ENCODE assay signal across 8 mouse cellular contexts in genomic region chr8:125568851-125569532, GRCm38 (mm10). TPM values are rescaled to one million over a fixed set of nuclear protein-coding genes. Genes with fewer than 3 reads are reported as not detected.
DNase-seq lines count a peak whose midpoint lies in the region; ATAC-seq and TF ChIP-seq lines count a peak whose summit lies in the region.

No protein-coding gene starts in this region.

- TF ChIP-seq POLR2A in liver, adult 2 months (IDR thresholded peaks at IDR 0.05; ENCODE audit: extremely low read depth, insufficient read depth, low read length) = no peak

- no peaks in the 10 kb centered on the region for H3K27me3 ChIP-seq in liver, adult 2 months (ENCODE audit: control insufficient read depth, insufficient read depth, low read length)
- H3K27me3 ChIP-seq in midbrain, postnatal 0 days (ENCODE audit: insufficient read depth, low read length) = no peaks in the 10 kb centered on the region

- peaks cover 16% of the 10 kb centered on the region for H3K4me1 ChIP-seq in liver, adult 2 months (ENCODE audit: control insufficient read depth, insufficient read depth, low read length)
- H3K4me1 ChIP-seq in midbrain, postnatal 0 days (ENCODE audit: insufficient read depth, low read length) = 0 out of 2 replicates have a peak, but pooled peaks cover 3% of the 10 kb centered on the region

- H3K79me2 ChIP-seq in liver, adult 2 months (ENCODE audit: control insufficient read depth, insufficient read depth, low read length) = peaks cover 7% of the 10 kb centered on the region; the same call in 1 of the 2 replicates

- H3K9ac ChIP-seq in liver, adult 2 months (ENCODE audit: low read depth, low read length) = peak overlapping the region; percentile 94
- H3K9ac ChIP-seq in midbrain, postnatal 0 days (replicated peaks; ENCODE audit: low read length, poor library complexity, severe bottlenecking) = peak overlapping the region; percentile 70

- no peaks in the 10 kb centered on the region for H3K36me3 ChIP-seq in liver, adult 2 months (ENCODE audit: control insufficient read depth, insufficient read depth, low read length)
- H3K36me3 ChIP-seq in midbrain, postnatal 0 days (ENCODE audit: insufficient read depth, low read length) = no peaks in the 10 kb centered on the region

- DNase-seq in urinary bladder, postnatal 25 days (ENCODE audit: low spot score) = peak; percentile 41
- no peak for DNase-seq in urinary bladder, postnatal 10 days (ENCODE audit: low spot score)
- peak; percentile 86 for DNase-seq in embryo, embryonic 11 days
- DNase-seq in heart, adult 9 months (ENCODE audit: low spot score in 2 of 2) = peak; percentile 75 to 76
- DNase-seq in kidney, adult 8-10 months = peak; percentile 52 to 73
- DNase-seq in liver, adult 2 months (ENCODE audit: extremely low read depth, low read depth, low spot score) = peak; percentile 74
- peak; percentile 90 for DNase-seq in midbrain, postnatal 0 days (ENCODE audit: low spot score)
- peak; percentile 80 for DNase-seq in telencephalon, adult 2 months (ENCODE audit: low read depth, low spot score)

- peak overlapping the region; percentile 81 for H3K4me3 ChIP-seq in liver, adult 2 months (ENCODE audit: insufficient read depth, low read depth, low read length)
- peak overlapping the region; percentile 79 for H3K4me3 ChIP-seq in midbrain, postnatal 0 days (ENCODE audit: low read depth, low read length)

- H3K27ac ChIP-seq in liver, adult 2 months (replicated peaks; ENCODE audit: insufficient read depth, low read depth, low read length) = peak overlapping the region; percentile 8; the same call in 1 of the 2 replicates
- peak overlapping the region; percentile 71 for H3K27ac ChIP-seq in midbrain, postnatal 0 days (ENCODE audit: low read depth, low read length)

- peak overlapping the region; percentile 85 for H3K4me2 ChIP-seq in midbrain, postnatal 0 days (ENCODE audit: low read depth, low read length, poor library complexity, severe bottlenecking)

- H3K9me3 ChIP-seq in midbrain, postnatal 0 days (ENCODE audit: low read length) = no peaks in the 10 kb centered on the region

- WGBS in liver, adult 2 months = under 1% methylated on average over 39 of the region's 39 CpGs
- WGBS in midbrain, postnatal 0 days = under 1% methylated on average over 39 of the region's 39 CpGs

- 0 out of 2 replicates have a peak, but pooled peaks have one; percentile 12 for TF ChIP-seq CTCF in liver, adult 2 months (IDR thresholded peaks at IDR 0.05; ENCODE audit: low read depth, low read length)
- peak; percentile 75 for TF ChIP-seq CTCF in midbrain, postnatal 0 days (IDR thresholded peaks at IDR 0.05)

- ATAC-seq in midbrain, postnatal 0 days (ENCODE audit: low FRiP score) = peak; percentile 15; the same call in 1 of the 2 replicates

RNA-seq across cellular contexts. Expression of gene Sipa1l2, which starts 0.6 kb away (rescaled TPM):
- total RNA-seq in liver, adult 2 months (2014; rRNA removed) = 2.5 and 3.6 TPM in 2 replicates
- 1.5 TPM in 2 replicates for polyA plus RNA-seq in liver, adult 2 months (2012; rRNA removed)
- 52.6 and 53.7 TPM in 2 replicates for total RNA-seq in midbrain, postnatal 0 days (2014; rRNA removed)
- 8.8 and 10.1 TPM in 2 replicates for polyA plus RNA-seq in midbrain, postnatal 0 days (2015; fragmentation: Nextera tagmentation; extraction: Ambion mirVana)

Comparison
In these comparisons a context has a peak if more than half of its experiments do, and no peak if none do; other contexts are left out.
1. RNA of gene Sipa1l2, which starts 0.6 kb away (total RNA-seq): 52.6 to 53.7 TPM in midbrain, postnatal 0 days; 2.5 to 3.6 TPM in liver, adult 2 months; every median in the first group is over 10 times any median in the second.